Mouse (Mus musculus) kidney, adult 2 months (tissue): ENCODE results near the gene Reg2. TPM values are rescaled to one million over a fixed set of nuclear protein-coding genes. Genes with fewer than 3 reads are reported as not detected.
"Not testable (repeated sequence)": the region's sequence is repeated elsewhere in the genome, so short reads cannot be mapped to it uniquely, and the experiment has no call there.

ENCODE experiments used
- DNase-seq: peaks from one replicate; pipeline ENCODE4 v3.0.0; 2021
- H3K27ac ChIP-seq: fragments of 200-500 bp; 2 replicates; pipeline ENCODE4 v1.5.1; 2012; ENCODE audit warnings: low read depth, low read length, control low read depth, inconsistent platforms; ENCODE audit not compliant: insufficient read depth
- H3K27me3 ChIP-seq: fragments of 200-500 bp; replicated peaks from 2 replicates; pipeline ENCODE4 v1.6.1; 2012; ENCODE audit warnings: mild to moderate bottlenecking, moderate library complexity, low read length, inconsistent platforms; ENCODE audit not compliant: control insufficient read depth, insufficient read depth
- H3K36me3 ChIP-seq: fragments of 200-500 bp; 2 replicates; pipeline ENCODE4 v1.6.1; 2012; ENCODE audit warnings: mild to moderate bottlenecking, moderate library complexity, low read length, inconsistent platforms; ENCODE audit not compliant: control insufficient read depth, insufficient read depth
- H3K4me1 ChIP-seq: fragments of 200-500 bp; 2 replicates; pipeline ENCODE4 v1.6.1; 2011; ENCODE audit warnings: low read length; ENCODE audit not compliant: control insufficient read depth, insufficient read depth
- H3K4me3 ChIP-seq: fragments of 200-500 bp; 2 replicates; pipeline ENCODE4 v1.5.1; 2011; ENCODE audit warnings: mild to moderate bottlenecking, low read depth, low read length, control low read depth; ENCODE audit not compliant: insufficient read depth
- CTCF ChIP-seq: fragments of 200-500 bp; conservative IDR thresholded peaks from 2 replicates; pipeline ENCODE4 v1.5.1; 2011; ENCODE audit warnings: low read depth, mild to moderate bottlenecking, control low read depth, low read length, moderate library complexity, mixed read lengths; ENCODE audit not compliant: insufficient read depth, insufficient read length
- POLR2A ChIP-seq: fragments of 200-500 bp; IDR thresholded peaks from one replicate; pipeline ENCODE4 v1.6.1; 2011; ENCODE audit warnings: low read depth, low read length, control low read depth
- WGBS: fragments of 180-500 bp; shearing (Covaris S2); methylation state at CpG from one replicate; pipeline ENCODE4 v1.1.7; 2018; 5-methylcytosine and 5-hydroxymethylcytosine counted together
- polyA plus RNA-seq: library from polyadenylated mRNA; depleted of rRNA; stranded (reverse); fragments of >200 nt; gene quantifications from 2 replicates; pipeline ENCODE4 v1.2.3, GENCODE M21; 2012; rRNA removed

The Reg2 gene
- polyA plus RNA-seq = not detected in 2 replicates

DNA sequence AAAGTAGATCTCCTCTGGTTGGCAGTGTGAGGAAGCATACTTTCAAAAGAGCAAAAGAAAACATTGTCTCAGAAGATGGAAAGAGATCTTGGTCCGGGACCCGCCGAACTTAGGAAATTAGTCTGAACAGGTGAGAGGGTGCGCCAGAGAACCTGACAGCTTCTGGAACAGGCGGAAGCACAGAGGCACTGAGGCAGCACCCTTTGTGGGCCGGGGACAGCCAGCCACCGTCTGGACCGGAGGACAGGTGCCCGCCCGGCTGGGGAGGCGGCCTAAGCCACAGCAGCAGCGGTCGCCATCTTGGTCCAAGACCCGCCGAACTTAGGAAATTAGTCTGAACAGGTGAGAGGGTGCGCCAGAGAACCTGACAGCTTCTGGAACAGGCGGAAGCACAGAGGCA lies at the start of gene Reg2:
Gene Reg2, plus strand, starts transcription at position 301 of the 400 bp plus-strand sequence.
- not testable (repeated sequence) for H3K36me3 ChIP-seq, H3K4me3 ChIP-seq, H3K4me1 ChIP-seq, H3K27me3 ChIP-seq, H3K27ac ChIP-seq, DNase-seq
- 96% methylated on average over 5 of the region's 17 CpGs for WGBS

GRCm38 (mm10) chr6:78361971-78362563 lies 33.4 kb upstream of the Reg2 start:
- H3K27ac ChIP-seq = no peak overlapping the region
- no peaks in the 10 kb centered on the region for H3K4me1 ChIP-seq
- DNase-seq = no peak
- TF ChIP-seq CTCF = no peak
- TF ChIP-seq POLR2A = no peak
- no peaks in the 10 kb centered on the region for H3K36me3 ChIP-seq
- H3K27me3 ChIP-seq = no peaks in the 10 kb centered on the region
- 48% methylated on average over 2 of the region's 2 CpGs for WGBS
- no peak overlapping the region for H3K4me3 ChIP-seq

DNA sequence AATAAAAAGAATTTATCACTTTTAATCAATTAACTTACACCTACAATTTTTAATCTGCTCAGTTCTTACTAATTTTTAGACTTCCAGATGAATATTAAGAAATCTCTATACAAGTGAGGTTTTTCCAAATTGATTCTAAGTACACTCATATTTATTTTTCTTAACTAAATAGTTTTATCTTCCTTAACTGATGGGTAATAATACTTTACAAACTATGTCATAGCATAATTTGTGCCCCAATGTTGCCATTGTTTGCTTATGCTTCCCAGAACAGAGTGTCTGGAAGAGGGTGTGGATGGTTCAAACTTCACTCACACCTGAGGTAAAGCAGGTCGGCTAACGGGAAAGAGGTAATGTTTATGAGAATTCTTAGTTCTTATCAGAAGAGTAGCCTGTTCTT lies 25.1 kb upstream of the Reg2 start, which contains the start of gene Reg3b:
Gene Reg3b, plus strand, starts transcription at position 301 of the 400 bp plus-strand sequence.
- Histone ChIP-seq H3K4me1 (no peaks in the 10 kb centered on the region), H3K36me3 (no peaks in the 10 kb centered on the region), H3K27me3 (no peaks in the 10 kb centered on the region), H3K27ac (no peak within 1 kb of the TSS), H3K4me3 (no peak within 1 kb of the TSS)
- WGBS = 89% methylated on average over 2 of the region's 2 CpGs
- no peak for TF ChIP-seq CTCF
- TF ChIP-seq POLR2A = no peak
- DNase-seq = no peak

DNA sequence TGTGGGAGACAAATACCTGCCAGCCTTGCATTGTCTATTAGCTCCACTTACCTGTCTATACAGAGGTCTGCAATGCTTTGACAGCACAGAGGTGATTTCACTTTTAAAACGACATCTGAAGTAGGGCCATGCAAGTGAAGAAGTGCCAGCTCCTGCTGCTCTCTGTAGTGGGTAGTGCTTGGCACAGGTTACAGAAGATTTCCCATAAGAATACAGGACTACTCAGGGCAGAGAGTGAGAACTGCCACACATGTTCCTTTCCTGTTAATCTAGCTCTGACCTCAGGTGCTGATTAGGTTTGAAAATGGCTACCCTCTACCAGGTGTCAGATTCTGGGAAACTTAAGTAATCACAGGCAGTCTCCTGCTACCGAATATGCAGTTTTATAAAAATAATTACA lies 16.7 kb upstream of the Reg2 start, which contains the start of gene Reg3d:
Gene Reg3d, minus strand, starts transcription at position 101 of the 400 bp plus-strand sequence.
- Histone ChIP-seq H3K27me3 (no peaks in the 10 kb centered on the region), H3K36me3 (no peaks in the 10 kb centered on the region), H3K4me3 (no peak within 1 kb of the TSS), H3K4me1 (no peaks in the 10 kb centered on the region), H3K27ac (no peak within 1 kb of the TSS)
- DNase-seq = no peak
- WGBS = 61% methylated on average over 2 of the region's 2 CpGs
- no peak for TF ChIP-seq POLR2A
- TF ChIP-seq CTCF = no peak

DNA sequence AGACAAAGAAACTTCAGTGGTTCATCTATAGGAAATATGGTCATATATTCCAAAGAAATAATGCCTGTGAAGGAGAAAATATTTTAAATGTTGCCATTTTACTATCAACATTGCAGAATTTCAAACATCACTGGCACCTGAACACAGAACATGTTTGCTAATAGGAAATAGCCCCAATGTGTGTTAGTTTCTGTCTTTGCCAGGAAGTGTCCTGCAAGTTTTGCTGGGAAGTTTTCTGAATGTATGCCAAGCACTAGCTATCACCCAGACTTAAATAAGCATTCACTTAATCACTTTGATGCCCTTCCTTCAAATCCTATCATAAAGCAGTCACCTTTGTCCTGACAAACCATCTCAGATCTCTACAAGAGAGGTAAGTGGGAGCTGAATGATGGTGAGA lies 15.0 kb upstream of the Reg2 start, which contains the start of gene Reg3a:
Gene Reg3a, plus strand, starts transcription at position 301 of the 400 bp plus-strand sequence.
- Histone ChIP-seq H3K36me3 (no peaks in the 10 kb centered on the region), H3K4me1 (no peaks in the 10 kb centered on the region), H3K27me3 (no peaks in the 10 kb centered on the region), H3K4me3 (no peak within 1 kb of the TSS), H3K27ac (no peak within 1 kb of the TSS)
- no peak for DNase-seq
- no peak for TF ChIP-seq POLR2A
- no peak for TF ChIP-seq CTCF

DNA sequence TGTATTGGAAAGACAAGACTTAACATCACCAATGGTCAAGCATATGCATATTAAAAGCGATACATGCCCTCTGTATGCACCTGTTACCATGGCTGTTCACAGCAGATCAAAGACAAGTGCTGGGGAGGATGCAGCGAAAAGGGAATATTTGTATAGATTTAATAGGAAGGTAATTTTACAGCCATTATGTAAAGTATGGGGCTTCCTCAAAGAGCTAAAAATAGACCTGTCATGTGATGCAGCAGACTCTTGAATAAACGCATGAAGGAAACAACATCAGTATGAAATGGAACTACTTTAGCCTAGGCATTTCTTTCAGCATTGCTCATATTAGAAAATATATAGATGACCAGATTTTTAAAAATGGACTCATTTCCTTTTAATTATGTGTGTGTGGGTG lies 9.8 kb upstream of the Reg2 start:
- Histone ChIP-seq H3K27me3 (no peaks in the 10 kb centered on the region), H3K4me1 (no peaks in the 10 kb centered on the region), H3K36me3 (no peaks in the 10 kb centered on the region), H3K4me3 (no peak overlapping the region), H3K27ac (no peak overlapping the region)
- DNase-seq = no peak
- TF ChIP-seq POLR2A = no peak
- TF ChIP-seq CTCF = no peak
- 77% methylated on average over 3 of the region's 3 CpGs for WGBS

GRCm38 (mm10) chr6:78422411-78422810 lies 27.0 kb downstream of the Reg2 start, which contains the start of gene Reg1:
Reg1 (plus strand) TSS chr6:78422711.
- not testable (repeated sequence) for H3K4me3 ChIP-seq, H3K27me3 ChIP-seq, H3K36me3 ChIP-seq, H3K27ac ChIP-seq, DNase-seq, H3K4me1 ChIP-seq

- Histone ChIP-seq H3K27me3 (no peaks in the 10 kb centered on the region; the same call in 1 of the 2 replicates), H3K4me1 (no peaks in the 10 kb centered on the region), H3K4me3 (no peak overlapping the region), H3K36me3 (no peaks in the 10 kb centered on the region), H3K27ac (no peak overlapping the region)
- 80% methylated on average over 3 of the region's 3 CpGs for WGBS
- TF ChIP-seq POLR2A (no peak), CTCF (no peak)
- DNase-seq = no peak
Measured at GRCm38 (mm10) chr6:78425497-78425896, 30.1 kb downstream of the Reg2 start.
